Mouse (Mus musculus) megakaryocyte-erythroid progenitor cell, adult 5-6 weeks (primary cell): ENCODE results near the gene Dchs1. TPM values are rescaled to one million over a fixed set of nuclear protein-coding genes. Genes with fewer than 3 reads are reported as not detected.

ENCODE experiments used
- ATAC-seq: replicated peaks from 2 replicates; pipeline ENCODE4 v1.8.0; 2016; ENCODE audit warnings: mild to moderate bottlenecking, inconsistent platforms; ENCODE audit not compliant: severe bottlenecking, poor library complexity, low FRiP score, low TSS enrichment
- total RNA-seq, 2 experiments: library from RNA; stranded (forward) in 1 of 2; stranded (reverse) in 1 of 2; fragments of 200-1000, 215-1000 nt in 1 of 2; fragments of >200 nt in 1 of 2; fragmentation: Nextera tagmentation in 1 of 2; gene quantifications; 2 replicates each; pipeline ENCODE4 v1.2.3; 2014 to 2017

Gene Dchs1
- total RNA-seq, 2 experiments from 2014 or later: not detected

DNA sequence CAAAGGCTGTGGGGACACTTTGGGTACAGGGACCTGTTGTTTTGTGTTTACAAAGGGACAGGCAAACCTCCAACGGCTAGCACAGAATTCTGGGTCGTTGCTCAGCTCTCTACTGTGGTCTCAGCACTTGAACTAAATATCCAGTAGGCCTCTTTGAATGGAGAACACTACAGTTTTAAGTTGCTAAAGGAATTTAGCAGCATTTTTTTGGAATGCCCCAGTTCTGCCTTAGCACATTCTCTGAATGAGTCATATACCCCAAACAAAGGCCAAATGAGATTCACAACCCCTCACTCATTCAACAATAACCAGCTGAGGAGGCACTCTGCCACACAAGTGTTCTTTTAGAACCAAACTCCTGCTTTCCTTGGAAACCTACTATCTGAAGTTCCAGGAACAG is 65.5 kb downstream of the Dchs1 start:
- no peak for ATAC-seq

DNA sequence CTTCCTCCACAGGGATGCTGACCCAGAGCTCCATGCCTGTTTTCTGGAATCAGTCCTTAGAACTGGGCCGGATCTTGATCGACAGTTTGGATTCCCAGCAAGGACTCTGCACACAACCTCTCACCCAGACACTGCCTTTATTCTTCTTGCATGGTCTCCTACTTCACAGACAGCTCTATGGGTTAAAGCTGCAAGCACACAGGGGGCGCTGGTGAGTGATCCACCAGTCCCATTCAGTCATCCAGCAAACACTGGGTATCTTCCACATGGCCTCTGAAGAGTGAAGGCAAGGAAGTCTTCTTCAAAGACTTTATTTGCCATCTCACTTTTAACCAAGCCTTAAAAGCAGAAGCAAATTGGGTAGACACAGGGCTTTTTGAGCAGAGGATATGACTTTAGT is 72.1 kb downstream of the Dchs1 start:
- no peak for ATAC-seq

DNA sequence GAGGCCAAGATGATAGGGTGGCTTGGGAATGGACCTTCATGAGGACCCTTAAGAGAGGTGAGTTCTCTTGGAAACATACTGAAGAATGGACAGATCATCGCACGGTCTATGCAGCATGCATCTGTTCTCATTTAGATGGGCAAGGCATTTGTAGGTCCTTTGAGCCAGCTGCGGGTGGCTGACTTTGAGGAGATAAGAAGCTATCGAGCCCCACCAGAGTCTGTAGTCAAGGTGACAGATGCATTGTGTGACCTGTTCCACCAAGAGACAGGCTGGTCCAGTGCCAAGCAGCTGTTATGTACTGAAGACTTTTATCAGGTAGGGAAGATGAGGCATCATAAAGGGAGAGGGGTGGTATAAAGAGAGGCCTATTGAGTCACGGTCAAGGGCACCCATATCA is 78.7 kb downstream of the Dchs1 start:
- ATAC-seq: peak; percentile 97

GRCm38 (mm10) chr7:105703816-105704215 is 83.6 kb downstream of the Dchs1 start:
- no peak for ATAC-seq

DNA sequence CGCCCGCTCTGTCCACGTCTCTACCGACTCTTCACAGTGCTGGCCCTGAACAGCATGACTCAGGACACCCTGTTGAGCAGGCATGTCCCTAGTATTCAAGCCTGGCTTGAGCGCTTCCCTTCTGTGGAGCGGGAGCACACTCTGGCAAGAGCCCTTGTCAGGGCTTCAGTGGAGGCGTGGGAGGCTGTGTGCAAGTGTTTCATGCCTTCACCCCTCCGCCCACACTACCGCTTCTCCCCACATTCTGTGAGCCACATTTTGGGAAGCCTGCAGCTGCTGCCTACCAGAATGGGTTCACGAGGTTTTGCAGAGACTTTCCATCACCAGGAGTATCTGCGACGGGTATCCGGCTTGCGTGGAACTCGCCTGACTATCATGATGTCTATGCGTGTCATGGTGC is 84.3 kb downstream of the Dchs1 start:
- no peak for ATAC-seq

Other genes starting within 250 kb of the Dchs1 start
- 17.5 and 17.6 TPM in 2 replicates for gene Smpd1, start 233.3 kb downstream of the Dchs1 start, total RNA-seq (2014; fragmentation: Nextera tagmentation)
- gene Smpd1, start 233.3 kb downstream of the Dchs1 start, total RNA-seq (2017): 17.1 and 20.1 TPM in 2 replicates
- gene Apbb1, start 206.0 kb downstream of the Dchs1 start, total RNA-seq (2014; fragmentation: Nextera tagmentation): not detected in 2 replicates
- gene Apbb1, start 206.0 kb downstream of the Dchs1 start, total RNA-seq (2017): 0.56 TPM in 1 of 2 replicates, not detected in the other
- gene Hpx, start 187.5 kb downstream of the Dchs1 start, total RNA-seq (2014; fragmentation: Nextera tagmentation): not detected in 2 replicates
- gene Hpx, start 187.5 kb downstream of the Dchs1 start, total RNA-seq (2017): not detected in 2 replicates
- 12.0 and 13.4 TPM in 2 replicates for gene Trim3, start 154.1 kb downstream of the Dchs1 start, total RNA-seq (2014; fragmentation: Nextera tagmentation)
- gene Trim3, start 154.1 kb downstream of the Dchs1 start, total RNA-seq (2017): 0.84 and 3.5 TPM in 2 replicates
- gene Timm10b, start 147.6 kb downstream of the Dchs1 start, total RNA-seq (2014; fragmentation: Nextera tagmentation): 61.3 and 68.5 TPM in 2 replicates
- 56.7 and 98.8 TPM in 2 replicates for gene Timm10b, start 147.6 kb downstream of the Dchs1 start, total RNA-seq (2017)
- gene Arfip2, start 147.2 kb downstream of the Dchs1 start, total RNA-seq (2014; fragmentation: Nextera tagmentation): 32.1 and 35.3 TPM in 2 replicates
- 58.9 and 67.3 TPM in 2 replicates for gene Arfip2, start 147.2 kb downstream of the Dchs1 start, total RNA-seq (2017)
- gene Gm45799, start 147.1 kb downstream of the Dchs1 start, total RNA-seq (2014; fragmentation: Nextera tagmentation): 0.15 and 6.2 TPM in 2 replicates
- gene Gm45799, start 147.1 kb downstream of the Dchs1 start, total RNA-seq (2017): 5.2 TPM in 1 of 2 replicates, not detected in the other
- 0.47 and 0.90 TPM in 2 replicates for gene Dnhd1, start 136.8 kb downstream of the Dchs1 start, total RNA-seq (2014; fragmentation: Nextera tagmentation)
- gene Dnhd1, start 136.8 kb downstream of the Dchs1 start, total RNA-seq (2017): 0.19 and 0.76 TPM in 2 replicates
- 134 and 140 TPM in 2 replicates for gene Ilk, start 51.1 kb downstream of the Dchs1 start, total RNA-seq (2014; fragmentation: Nextera tagmentation)
- gene Ilk, start 51.1 kb downstream of the Dchs1 start, total RNA-seq (2017): 117 and 130 TPM in 2 replicates
- gene Rrp8, start 50.3 kb downstream of the Dchs1 start, total RNA-seq (2014; fragmentation: Nextera tagmentation): 46.4 and 52.3 TPM in 2 replicates
- gene Rrp8, start 50.3 kb downstream of the Dchs1 start, total RNA-seq (2017): 42.7 and 85.2 TPM in 2 replicates
- gene Taf10, start 43.3 kb downstream of the Dchs1 start, total RNA-seq (2014; fragmentation: Nextera tagmentation): 333 and 378 TPM in 2 replicates
- gene Taf10, start 43.3 kb downstream of the Dchs1 start, total RNA-seq (2017): 181 and 219 TPM in 2 replicates
- gene Tpp1, start 35.4 kb downstream of the Dchs1 start, total RNA-seq (2014; fragmentation: Nextera tagmentation): 80.7 and 98.6 TPM in 2 replicates
- 26.8 and 37.9 TPM in 2 replicates for gene Tpp1, start 35.4 kb downstream of the Dchs1 start, total RNA-seq (2017)
- 144 and 184 TPM in 2 replicates for gene Mrpl17, start 23.4 kb upstream of the Dchs1 start, total RNA-seq (2014; fragmentation: Nextera tagmentation)
- 31.6 and 60.6 TPM in 2 replicates for gene Mrpl17, start 23.4 kb upstream of the Dchs1 start, total RNA-seq (2017)
- 4.2 and 13.7 TPM in 2 replicates for gene Gm4070, start 166.3 kb upstream of the Dchs1 start, total RNA-seq (2014; fragmentation: Nextera tagmentation)
- gene Gm4070, start 166.3 kb upstream of the Dchs1 start, total RNA-seq (2017): 23.2 and 51.2 TPM in 2 replicates